Mouse (Mus musculus) limb, embryonic 14.5 days (tissue): ENCODE measurements at regions not wholly inside any gene's neighbourhood (a gene's known extent, or its start where the extent isn't known, plus 50 kb on each side); places are given as distances from the start of the nearest gene placed in this dataset.

Experiments used
- ATAC-seq: fragments of 200-750 bp; cut with Nextera tagmentation; 2 replicates; pipeline ENCODE4 v1.8.0; 2017; ENCODE audit warnings: low read depth, moderate number of reproducible peaks, moderate TSS enrichment; ENCODE audit not compliant: low FRiP score
- DNase-seq: peaks from one replicate; pipeline ENCODE4 v3.0.0-alpha.2; 2015; ENCODE audit warnings: low spot score
- H3K27ac ChIP-seq: fragments of 300-500 bp; sonication (generic); replicated peaks from 2 replicates; pipeline ENCODE4 v1.5.1; 2014; ENCODE audit warnings: low read depth, mild to moderate bottlenecking, low read length, moderate library complexity, mixed read lengths
- H3K27me3 ChIP-seq: fragments of 300-500 bp; sonication (generic); 2 replicates; pipeline ENCODE4 v1.6.1; 2014; ENCODE audit warnings: low read length, mixed read lengths; ENCODE audit not compliant: control insufficient read depth, insufficient read depth
- H3K36me3 ChIP-seq: fragments of 300-500 bp; sonication (generic); 2 replicates; pipeline ENCODE4 v1.6.1; 2014; ENCODE audit warnings: mild to moderate bottlenecking, low read length, moderate library complexity, mixed read lengths; ENCODE audit not compliant: control insufficient read depth, insufficient read depth
- H3K4me1 ChIP-seq: fragments of 300-500 bp; sonication (generic); 2 replicates; pipeline ENCODE4 v1.6.1; 2014; ENCODE audit warnings: antibody characterized with exemption, low read length, mixed read lengths; ENCODE audit not compliant: control insufficient read depth, insufficient read depth
- H3K4me2 ChIP-seq: fragments of 300-500 bp; sonication (generic); replicated peaks from 2 replicates; pipeline ENCODE4 v1.6.1; 2014; ENCODE audit warnings: low read depth, mild to moderate bottlenecking, low read length, moderate library complexity; ENCODE audit not compliant: severe bottlenecking
- H3K4me3 ChIP-seq: fragments of 300-500 bp; sonication (generic); replicated peaks from 2 replicates; pipeline ENCODE4 v1.5.1; 2014; ENCODE audit warnings: low read length
- H3K9ac ChIP-seq: fragments of 300-500 bp; sonication (generic); 2 replicates; pipeline ENCODE4 v1.6.1; 2014; ENCODE audit warnings: mild to moderate bottlenecking, low read depth, low read length, moderate library complexity; ENCODE audit not compliant: severe bottlenecking
- H3K9me3 ChIP-seq: fragments of 300-500 bp; sonication (generic); 2 replicates; pipeline ENCODE4 v1.6.1; 2016; ENCODE audit warnings: low read length; ENCODE audit not compliant: control insufficient read depth
- POLR2A ChIP-seq: fragments of 200-500 bp; IDR thresholded peaks from 2 replicates; pipeline ENCODE4 v1.8.0; 2012; ENCODE audit warnings: inconsistent platforms, mild to moderate bottlenecking, moderate library complexity, borderline replicate concordance; ENCODE audit not compliant: insufficient read depth, insufficient read length; ENCODE audit errors: extremely low read depth
- WGBS: fragments of 180-500 bp; shearing (Covaris S2); extraction: QIAGEN DNeasy Blood & Tissue Kit; methylation state at CpG from one replicate; pipeline ENCODE4 v1.1.7; 2014; 5-methylcytosine and 5-hydroxymethylcytosine counted together

GRCm38 (mm10) chr19:26135398-26136104 is 463.3 kb downstream of the Dmrt2 start:
- H3K27ac ChIP-seq: no peak overlapping the region

DNA sequence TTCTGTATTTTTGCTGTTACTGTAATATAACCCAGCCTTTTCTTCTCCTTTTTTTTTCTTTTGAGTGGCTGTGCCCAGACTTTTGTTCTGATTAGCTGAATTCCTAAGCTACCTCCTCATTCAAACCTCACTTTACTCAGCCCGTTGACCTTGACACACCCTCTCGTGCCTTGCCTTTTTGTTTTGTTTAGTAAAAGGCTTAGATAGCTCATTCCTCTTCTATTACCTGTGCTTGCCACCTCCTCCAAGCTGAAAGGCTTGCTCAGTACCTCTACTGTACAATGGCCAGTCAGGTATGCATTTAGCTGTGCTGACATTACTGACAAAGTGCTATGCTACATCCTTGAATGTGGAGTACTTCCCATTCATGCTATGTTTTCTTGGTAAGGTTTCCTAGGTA is 464.2 kb upstream of the Smarca2 start:
- H3K27me3 ChIP-seq: no peaks in the 10 kb centered on the region
- 74% methylated on average over 2 of the region's 2 CpGs for WGBS
- H3K4me1 ChIP-seq: 0 out of 2 replicates have a peak, but pooled peaks cover 4% of the 10 kb centered on the region
- no peak overlapping the region for H3K9ac ChIP-seq
- no peak for TF ChIP-seq POLR2A
- no peak overlapping the region for H3K4me3 ChIP-seq
- DNase-seq: no peak
- no peak overlapping the region for H3K4me2 ChIP-seq
- no peak overlapping the region for H3K27ac ChIP-seq
- no peaks in the 10 kb centered on the region for H3K36me3 ChIP-seq
- no peaks in the 10 kb centered on the region for H3K9me3 ChIP-seq
- ATAC-seq: no peak

More at GRCm38 (mm10) chr19:26135398-26136104, 463.3 kb downstream of the Dmrt2 start:
- 11% methylated on average over 2 of the region's 2 CpGs for WGBS
- no peak overlapping the region for H3K4me3 ChIP-seq
- H3K9me3 ChIP-seq: no peaks in the 10 kb centered on the region
- no peaks in the 10 kb centered on the region for H3K27me3 ChIP-seq
- H3K36me3 ChIP-seq: no peaks in the 10 kb centered on the region
- no peak overlapping the region for H3K9ac ChIP-seq
- ATAC-seq: no peak
- TF ChIP-seq POLR2A: no peak
- H3K4me1 ChIP-seq: 0 out of 2 replicates have a peak, but pooled peaks cover 5% of the 10 kb centered on the region
- no peak overlapping the region for H3K4me2 ChIP-seq
- no peak for DNase-seq

DNA sequence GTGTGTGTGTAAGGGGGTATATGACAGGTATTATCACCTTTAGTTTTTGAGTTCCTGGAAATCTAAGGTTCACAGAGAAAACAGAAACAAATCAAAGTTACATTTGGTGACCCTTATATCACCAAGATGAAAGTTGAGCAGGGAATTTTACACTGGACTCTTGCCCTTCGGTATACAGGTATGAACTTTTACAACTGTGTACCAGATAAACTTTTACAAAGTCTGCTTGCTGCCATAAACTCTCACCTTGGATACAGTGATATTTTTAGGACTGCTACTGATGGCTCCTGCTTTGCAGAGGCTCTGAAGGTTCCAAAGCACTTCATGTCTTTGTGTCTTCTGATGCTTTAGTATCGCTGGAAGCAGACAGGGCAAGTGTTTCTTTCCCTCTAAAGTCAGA is 461.3 kb upstream of the Smarca2 start:
- Histone ChIP-seq H3K4me2 (no peak overlapping the region), H3K4me1 (no peaks in the 10 kb centered on the region), H3K9ac (no peak overlapping the region), H3K27ac (no peak overlapping the region), H3K27me3 (no peaks in the 10 kb centered on the region), H3K4me3 (no peak overlapping the region), H3K36me3 (no peaks in the 10 kb centered on the region), H3K9me3 (no peaks in the 10 kb centered on the region)
- ATAC-seq (no peak), DNase-seq (no peak)
- no peak for TF ChIP-seq POLR2A
- 88% methylated on average over 2 of the region's 2 CpGs for WGBS

GRCm38 (mm10) chr19:26151216-26151615 is 453.6 kb upstream of the Smarca2 start:
- ATAC-seq (no peak), DNase-seq (no peak)
- Histone ChIP-seq H3K9ac (no peak overlapping the region), H3K9me3 (no peaks in the 10 kb centered on the region), H3K27me3 (no peaks in the 10 kb centered on the region), H3K36me3 (no peaks in the 10 kb centered on the region), H3K4me1 (no peaks in the 10 kb centered on the region), H3K27ac (no peak overlapping the region), H3K4me2 (no peak overlapping the region), H3K4me3 (no peak overlapping the region)
- no peak for TF ChIP-seq POLR2A
- WGBS: 74% methylated on average over 4 of the region's 4 CpGs

- ATAC-seq (no peak), DNase-seq (no peak)
- Histone ChIP-seq H3K4me3 (no peak overlapping the region), H3K27me3 (no peaks in the 10 kb centered on the region), H3K36me3 (no peaks in the 10 kb centered on the region), H3K4me1 (no peaks in the 10 kb centered on the region), H3K9me3 (no peaks in the 10 kb centered on the region), H3K4me2 (no peak overlapping the region), H3K9ac (no peak overlapping the region), H3K27ac (no peak overlapping the region)
- WGBS: 47% methylated on average over 13 of the region's 13 CpGs
- no peak for TF ChIP-seq POLR2A
These were observed 439.9 kb upstream of the Smarca2 start for GRCm38 (mm10) chr19:26164993-26165392.
